Mouse (Mus musculus) CD4-positive, CD25-positive, alpha-beta regulatory T cell, adult 4 months (primary cell): ENCODE results near the gene Dnajb4. TPM values are rescaled to one million over a fixed set of nuclear protein-coding genes. Genes with fewer than 3 reads are reported as not detected.
A peak's percentile ranks its signal among the peaks of the same experiment; 100 is the strongest.

Experiments used
- ATAC-seq: one replicate; pipeline ENCODE4 v1.8.0; 2017
- polyA plus RNA-seq, 2 experiments: library from polyadenylated mRNA; unstranded; fragments of 100-300 nt; shearing (Covaris generic); gene quantifications; one replicate each; pipeline ENCODE4 v1.2.1; 2017

Gene Dnajb4
- 1 to 10 TPM; 8.1 to 10.0 TPM for polyA plus RNA-seq

DNA sequence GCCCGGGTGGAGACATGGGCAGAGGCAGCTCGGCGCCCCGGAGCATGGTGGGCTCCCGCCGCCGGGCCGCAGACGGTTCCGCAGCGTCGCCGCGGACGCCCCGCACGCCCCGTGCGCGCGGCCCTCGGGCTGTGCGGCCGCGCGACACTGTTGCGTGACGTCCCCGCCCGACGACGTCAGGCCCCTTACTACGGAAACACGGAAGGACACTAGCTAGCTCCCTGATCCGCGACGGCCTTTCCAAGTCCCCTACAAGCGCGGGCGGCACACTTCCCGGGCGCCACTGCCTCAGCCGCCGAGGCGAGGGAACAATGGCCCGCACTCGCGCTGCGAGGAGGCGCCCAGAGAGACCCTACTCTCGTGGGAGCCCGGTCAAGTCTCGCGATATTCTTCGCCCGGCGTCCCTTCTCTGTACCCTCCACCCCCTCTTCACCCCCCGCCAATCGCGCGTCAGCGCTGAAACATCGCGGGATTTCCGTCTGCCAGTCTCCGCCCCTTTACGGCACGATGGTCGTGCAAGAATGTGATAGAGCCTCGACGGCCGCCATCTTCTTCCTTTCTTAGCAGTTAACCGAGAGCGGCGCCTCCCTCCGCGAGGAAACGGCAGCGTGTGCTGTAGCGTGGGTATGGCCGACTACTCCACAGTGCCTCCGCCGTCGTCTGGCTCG, at the start of gene Dnajb4, which contains the start of gene Fubp1:
Gene Dnajb4, minus strand, starts transcription at position 336 of the 668 bp plus-strand sequence.
Gene Fubp1, plus strand, starts transcription at position 456 of the 668 bp plus-strand sequence.
- peak; percentile 88 for ATAC-seq

GRCm38 (mm10) chr3:152259409-152259808, 49.3 kb upstream of the Dnajb4 start:
- peak; percentile 73 for ATAC-seq

- ATAC-seq, result no peak
Observed at GRCm38 (mm10) chr3:152257528-152257927, 47.4 kb upstream of the Dnajb4 start.

GRCm38 (mm10) chr3:152250487-152250886, 40.4 kb upstream of the Dnajb4 start:
- no peak for ATAC-seq

- no peak for ATAC-seq
Observed at GRCm38 (mm10) chr3:152247708-152248107, 37.6 kb upstream of the Dnajb4 start.

- no peak for ATAC-seq
Observed at GRCm38 (mm10) chr3:152245273-152245910, 35.3 kb upstream of the Dnajb4 start.

DNA sequence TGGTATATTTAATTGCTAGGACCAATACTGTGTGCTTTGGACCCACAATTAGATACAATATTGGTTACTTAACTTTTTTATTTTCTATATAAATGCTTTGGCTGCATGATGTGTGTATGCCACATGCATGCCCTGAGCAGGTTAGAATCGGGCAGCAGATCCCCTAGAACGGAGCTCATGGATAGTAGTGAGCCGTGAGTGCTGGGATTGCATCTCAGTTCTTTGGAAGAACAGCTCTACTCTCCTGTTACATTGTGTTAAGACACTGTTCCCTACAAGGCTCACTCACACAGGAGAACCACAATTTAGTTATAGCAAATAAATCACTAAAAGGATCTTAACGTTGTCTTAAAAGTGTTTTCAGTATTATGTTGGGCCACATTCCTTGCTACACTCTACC, 33.2 kb upstream of the Dnajb4 start:
- no peak for ATAC-seq

DNA sequence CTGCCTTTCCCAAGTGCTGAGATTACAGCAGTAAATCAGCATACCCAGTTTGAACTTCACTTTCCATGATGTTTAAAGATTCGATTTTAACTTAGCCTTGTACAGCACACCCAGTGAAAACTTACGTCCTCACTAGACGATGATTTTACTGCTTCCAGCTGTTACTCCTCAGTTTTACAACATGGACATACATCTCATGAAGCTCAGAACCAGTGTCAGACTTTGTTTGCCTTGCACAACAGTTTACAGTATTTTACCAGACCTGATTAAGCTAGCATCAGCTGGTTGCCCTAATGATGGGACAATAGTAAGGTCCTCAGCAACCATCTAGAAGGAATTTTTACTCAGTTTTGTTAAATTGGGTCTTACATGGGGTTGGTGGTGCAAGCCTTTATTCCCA, 31.0 kb upstream of the Dnajb4 start:
- no peak for ATAC-seq

GRCm38 (mm10) chr3:152239592-152239991, 29.5 kb upstream of the Dnajb4 start:
- ATAC-seq, result no peak

DNA sequence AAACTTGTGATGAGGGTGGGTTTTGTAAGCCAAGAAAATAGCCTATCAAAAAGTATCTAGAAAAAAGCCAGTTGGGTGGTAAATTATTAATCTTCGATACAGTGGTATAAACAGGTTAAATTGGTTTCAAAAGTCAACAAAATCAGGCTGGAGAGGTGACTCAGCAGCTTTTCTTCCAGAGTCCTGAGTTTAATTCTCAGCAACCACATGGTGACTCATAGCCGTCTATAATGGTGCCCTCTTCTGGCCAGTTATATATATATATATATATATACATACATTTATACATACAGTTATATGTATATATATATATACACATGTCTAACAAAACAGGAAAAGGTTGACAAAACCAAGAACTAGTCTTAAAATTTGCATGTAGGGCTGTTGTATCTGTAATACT, 28.7 kb upstream of the Dnajb4 start:
- peak; percentile 71 for ATAC-seq

GRCm38 (mm10) chr3:152235805-152236204, 25.7 kb upstream of the Dnajb4 start:
- no peak for ATAC-seq

DNA sequence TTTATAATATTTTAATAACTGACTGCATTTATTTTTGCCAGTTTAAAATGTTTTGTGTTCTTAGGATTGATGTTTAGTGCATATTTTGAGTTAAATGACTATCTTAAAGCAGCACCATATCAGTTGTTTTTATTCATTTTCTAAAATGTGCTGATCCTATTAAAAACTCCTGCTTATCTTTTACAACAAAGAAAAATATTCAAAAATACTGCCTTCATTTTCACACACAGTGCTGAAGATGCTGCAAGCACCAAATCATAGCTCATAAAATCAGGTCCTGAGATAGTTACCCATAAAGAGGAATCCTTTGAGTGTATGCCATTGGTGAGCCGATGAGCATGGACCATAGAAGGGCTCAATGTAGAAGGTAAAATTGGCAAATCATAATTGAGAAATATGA, 25.1 kb upstream of the Dnajb4 start:
- no peak for ATAC-seq

GRCm38 (mm10) chr3:152231333-152232100, 21.4 kb upstream of the Dnajb4 start:
- ATAC-seq, result no peak

DNA sequence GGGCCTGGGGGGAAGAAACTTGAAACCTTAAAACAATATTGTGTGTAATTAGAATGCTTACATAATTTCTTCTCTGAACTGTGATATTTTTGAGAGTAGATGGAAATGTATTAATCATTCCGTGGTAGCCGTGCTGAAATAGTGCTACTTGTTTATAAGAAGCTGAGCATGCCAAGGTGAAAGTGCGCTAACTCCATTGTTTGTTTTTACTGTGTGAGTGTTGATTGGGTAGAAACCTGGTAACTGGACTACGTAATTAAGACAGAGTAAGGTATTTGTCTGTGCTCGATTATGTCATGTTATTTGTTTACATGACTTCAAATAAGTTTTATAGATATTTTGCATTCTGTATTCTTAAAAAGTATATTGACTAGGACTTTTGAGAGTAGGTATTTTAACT, 19.2 kb upstream of the Dnajb4 start:
- ATAC-seq, result no peak

- no peak for ATAC-seq
Observed at GRCm38 (mm10) chr3:152228843-152229242, 18.7 kb upstream of the Dnajb4 start.

GRCm38 (mm10) chr3:152225906-152226305, 15.8 kb upstream of the Dnajb4 start:
- ATAC-seq, result no peak

DNA sequence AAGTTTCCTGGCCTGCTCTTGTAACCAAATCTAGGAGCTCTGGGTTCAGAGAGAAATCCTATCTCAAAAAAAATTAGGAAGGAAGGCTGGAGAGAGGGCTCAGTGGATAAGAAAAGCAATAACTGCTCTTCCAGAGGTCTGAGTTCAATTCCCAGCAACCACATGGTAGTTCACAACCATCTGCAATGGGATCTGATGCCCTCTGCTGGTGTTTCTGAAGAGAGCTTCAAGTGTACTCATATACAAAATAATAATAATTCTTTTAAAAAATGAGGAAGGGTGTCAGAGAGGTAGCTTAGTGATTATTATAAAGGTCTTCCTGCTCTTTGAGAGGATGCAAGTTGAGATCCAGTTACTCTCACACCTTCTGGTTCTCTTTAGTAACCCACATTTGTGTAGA, 14.8 kb upstream of the Dnajb4 start:
- no peak for ATAC-seq

- ATAC-seq, result no peak
Observed at GRCm38 (mm10) chr3:152213416-152213815, 3.3 kb upstream of the Dnajb4 start.

DNA sequence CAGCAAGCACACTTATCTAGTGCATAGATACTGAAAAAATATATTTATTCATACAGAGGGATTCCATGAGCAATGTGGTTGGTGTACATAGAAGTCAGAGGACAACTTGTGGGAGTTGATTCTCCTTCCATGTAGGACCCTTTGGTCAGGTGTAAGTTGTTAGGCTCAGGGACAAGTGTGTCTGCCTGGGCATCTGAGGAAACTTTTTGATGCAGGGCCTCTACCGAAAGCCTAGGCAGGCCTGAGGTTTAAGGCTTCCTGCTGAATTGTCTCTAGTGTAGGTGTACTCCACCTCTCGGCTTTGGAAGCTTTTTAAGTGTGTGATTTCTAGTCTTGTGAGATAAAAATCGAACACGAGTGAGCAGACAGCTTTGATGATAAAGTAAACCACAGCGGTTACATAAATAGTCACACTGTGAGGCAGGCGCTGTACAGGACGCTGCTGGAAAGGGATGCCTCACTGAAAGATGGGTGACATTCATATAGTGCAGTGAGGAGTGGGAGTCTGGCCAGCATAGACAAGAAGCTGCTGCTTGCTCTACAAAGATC, 1.7 kb upstream of the Dnajb4 start:
- peak; percentile 38 for ATAC-seq

- peak; percentile 36 for ATAC-seq
Observed at GRCm38 (mm10) chr3:152210728-152211391, 758 bp upstream of the Dnajb4 start.

DNA sequence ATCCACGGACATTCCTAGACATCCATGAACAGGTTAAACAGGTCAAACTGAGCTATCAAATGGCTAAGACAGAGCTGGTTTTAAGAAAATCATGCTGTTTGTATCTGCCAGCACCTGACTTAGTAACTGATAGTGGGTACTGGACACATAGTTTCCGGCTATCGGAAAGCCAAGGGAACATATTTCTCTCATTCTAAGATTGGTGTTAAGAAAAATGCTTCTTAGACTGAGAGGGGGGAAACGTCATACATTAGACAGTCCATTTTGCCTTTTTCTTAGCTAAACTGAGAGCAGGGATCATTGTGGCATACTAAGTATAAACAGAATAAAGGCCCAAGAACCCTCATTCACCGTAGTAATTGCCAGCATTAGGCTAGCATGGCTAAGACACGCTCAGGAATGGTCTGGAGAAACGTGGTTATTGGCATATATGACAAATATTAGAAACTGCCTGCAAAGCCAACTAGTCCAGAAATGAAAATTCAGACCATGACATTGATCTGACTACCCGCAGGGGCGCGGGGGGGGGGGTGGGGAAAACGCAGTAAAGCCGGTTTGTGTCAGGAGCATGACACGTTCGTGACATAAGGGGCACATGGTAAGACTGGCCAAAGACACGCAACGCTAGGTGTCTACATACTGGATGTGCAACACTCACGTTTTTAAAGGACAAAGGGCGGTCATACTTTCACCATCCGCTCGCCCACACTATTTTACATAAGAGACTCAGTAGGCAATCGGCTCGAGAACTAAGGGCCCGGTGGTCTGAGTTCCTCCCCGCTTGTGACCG, 730 bp downstream of the Dnajb4 start:
- ATAC-seq, result peak; percentile 28
